Mouse (Mus musculus) heart, embryonic 12.5 days (tissue): ENCODE results near the gene Ddx27. TPM values are rescaled to one million over a fixed set of nuclear protein-coding genes. Genes with fewer than 3 reads are reported as not detected.

Experiments
- ATAC-seq: fragments of 200-750 bp; cut with Nextera tagmentation; 2 replicates; pipeline ENCODE4 v1.8.0; 2017; ENCODE audit warnings: moderate TSS enrichment, moderate library complexity; ENCODE audit not compliant: insufficient number of reproducible peaks, low FRiP score
- H3K27ac ChIP-seq: fragments of 300-500 bp; sonication (generic); 2 replicates; pipeline ENCODE4 v1.5.1; 2016; ENCODE audit warnings: mild to moderate bottlenecking, moderate library complexity; ENCODE audit not compliant: poor library complexity, severe bottlenecking
- H3K27me3 ChIP-seq: fragments of 300-500 bp; sonication (generic); replicated peaks from 2 replicates; pipeline ENCODE4 v1.6.1; 2016; ENCODE audit warnings: mild to moderate bottlenecking, moderate library complexity
- H3K36me3 ChIP-seq: fragments of 300-500 bp; sonication (generic); 2 replicates; pipeline ENCODE4 v1.6.1; 2016; ENCODE audit warnings: mild to moderate bottlenecking, moderate library complexity
- H3K4me1 ChIP-seq: fragments of 300-500 bp; sonication (generic); replicated peaks from 2 replicates; pipeline ENCODE4 v1.6.1; 2016; ENCODE audit warnings: mild to moderate bottlenecking
- H3K4me2 ChIP-seq: fragments of 300-500 bp; sonication (generic); 2 replicates; pipeline ENCODE4 v1.6.1; 2016; ENCODE audit warnings: mild to moderate bottlenecking, moderate library complexity
- H3K4me3 ChIP-seq: fragments of 300-500 bp; sonication (generic); 2 replicates; pipeline ENCODE4 v1.5.1; 2016; ENCODE audit warnings: mild to moderate bottlenecking
- H3K9ac ChIP-seq: fragments of 300-500 bp; sonication (generic); 2 replicates; pipeline ENCODE4 v1.6.1; 2016; ENCODE audit warnings: mild to moderate bottlenecking, moderate library complexity
- H3K9me3 ChIP-seq: fragments of 300-500 bp; sonication (generic); replicated peaks from 2 replicates; pipeline ENCODE4 v1.6.1; 2016; ENCODE audit warnings: mild to moderate bottlenecking, moderate library complexity
- whole genome bisulfite sequencing: fragments of 180-500 bp; shearing (Covaris S2); methylation state at CpG from one replicate; pipeline ENCODE4 v1.1.7; 2016; 5-methylcytosine and 5-hydroxymethylcytosine counted together
- polyA plus RNA-seq: library from polyadenylated mRNA; unstranded; fragments of >200 nt; fragmentation: Nextera tagmentation; extraction: Ambion mirVana; gene quantifications from 2 replicates; pipeline ENCODE4 v1.2.1, GENCODE M21; 2016

The Ddx27 gene
- polyA plus RNA-seq, 1 experiment from 2014 or later, result 33.7 TPM

DNA sequence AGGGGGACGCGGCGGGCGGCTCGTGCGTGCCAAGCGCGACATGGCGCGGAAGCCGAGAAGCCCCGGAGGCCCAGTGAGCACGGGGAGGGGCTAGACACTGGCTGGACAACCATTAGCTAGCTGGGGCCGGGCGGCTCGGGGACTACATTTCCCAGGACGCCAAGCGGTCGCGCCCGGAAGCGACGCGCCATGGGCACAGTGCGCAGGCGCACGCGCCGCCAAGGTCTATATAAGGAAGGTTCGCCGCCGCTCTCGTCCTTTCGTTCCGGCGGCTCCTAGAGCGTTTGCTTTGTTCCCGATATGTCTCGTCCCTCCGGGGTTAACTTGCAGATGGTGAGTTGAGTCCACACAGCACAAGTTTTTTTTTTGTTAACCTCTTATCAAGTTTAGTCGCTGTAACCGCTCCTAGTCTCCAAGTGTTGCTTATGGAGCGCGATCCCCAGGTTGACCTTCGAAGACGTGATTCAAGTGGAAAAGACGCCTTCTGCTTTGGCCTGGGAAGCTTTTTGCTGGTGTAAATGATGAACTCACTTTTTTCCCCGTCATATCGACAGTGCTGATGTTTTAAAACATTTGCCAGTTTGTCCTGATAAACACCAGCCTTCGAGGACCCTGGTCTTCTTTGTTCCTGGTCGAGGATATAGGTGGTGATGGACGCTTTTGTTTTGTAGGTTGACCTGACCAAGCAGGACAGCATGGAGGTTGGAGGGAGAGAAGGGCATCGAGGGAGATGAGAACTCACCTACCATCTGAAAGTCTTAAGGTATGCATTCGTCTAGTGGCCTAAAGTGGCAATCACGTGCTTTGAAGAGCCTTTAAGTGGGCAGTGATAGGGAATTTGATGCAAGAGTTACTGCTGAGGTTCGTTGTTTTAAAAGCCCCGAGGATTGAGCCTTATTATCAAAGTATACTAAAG, 48.2 kb downstream of the Ddx27 start, which contains the start of gene Znfx1:
Gene Znfx1, minus strand, starts transcription at position 51 of the 916 bp plus-strand sequence.
- Histone ChIP-seq H3K4me2 (peak within 1 kb of the TSS; percentile 93), H3K27me3 (no peaks in the 10 kb centered on the region), H3K27ac (peak within 1 kb of the TSS; percentile 96), H3K4me3 (peak within 1 kb of the TSS; percentile 89), H3K4me1 (peaks cover 29% of the 10 kb centered on the region), H3K36me3 (peaks cover 31% of the 10 kb centered on the region), H3K9me3 (no peaks in the 10 kb centered on the region), H3K9ac (peak within 1 kb of the TSS; percentile 98)
- peak; percentile 95 for ATAC-seq
- WGBS, result under 1% methylated on average over 57 of the region's 57 CpGs

DNA sequence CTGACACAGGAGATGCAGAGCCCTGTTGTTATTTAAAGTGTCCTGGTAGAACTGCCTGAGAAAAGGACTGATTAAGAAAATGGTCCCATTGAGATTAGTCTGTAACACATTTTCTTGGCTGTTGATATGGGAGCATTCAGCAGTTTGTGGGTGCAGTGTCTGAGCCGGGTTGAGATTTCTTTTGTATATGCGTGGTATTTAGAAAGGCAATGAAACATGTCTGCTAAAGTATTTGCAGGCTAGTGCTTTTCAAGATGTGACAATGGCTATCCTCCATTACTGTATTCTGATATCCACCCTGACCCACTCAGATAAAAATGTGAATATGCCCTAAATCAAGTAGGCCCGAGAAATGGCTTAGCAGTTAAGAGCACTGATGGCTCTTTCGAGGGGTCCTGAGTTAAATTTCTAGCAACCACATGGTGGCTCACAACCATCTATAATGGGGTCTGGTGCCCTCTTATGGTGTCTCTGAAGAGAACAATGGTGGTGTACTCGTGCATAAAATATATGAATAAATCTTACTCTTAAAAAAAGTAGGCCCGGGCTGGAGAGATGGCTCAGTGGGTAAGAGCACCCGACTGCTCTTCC, 49.0 kb downstream of the Ddx27 start:
- WGBS, result 4% methylated on average over 7 of the region's 7 CpGs
- ATAC-seq, result no peak
- H3K4me3 ChIP-seq, result peak overlapping the region; percentile 89

DNA sequence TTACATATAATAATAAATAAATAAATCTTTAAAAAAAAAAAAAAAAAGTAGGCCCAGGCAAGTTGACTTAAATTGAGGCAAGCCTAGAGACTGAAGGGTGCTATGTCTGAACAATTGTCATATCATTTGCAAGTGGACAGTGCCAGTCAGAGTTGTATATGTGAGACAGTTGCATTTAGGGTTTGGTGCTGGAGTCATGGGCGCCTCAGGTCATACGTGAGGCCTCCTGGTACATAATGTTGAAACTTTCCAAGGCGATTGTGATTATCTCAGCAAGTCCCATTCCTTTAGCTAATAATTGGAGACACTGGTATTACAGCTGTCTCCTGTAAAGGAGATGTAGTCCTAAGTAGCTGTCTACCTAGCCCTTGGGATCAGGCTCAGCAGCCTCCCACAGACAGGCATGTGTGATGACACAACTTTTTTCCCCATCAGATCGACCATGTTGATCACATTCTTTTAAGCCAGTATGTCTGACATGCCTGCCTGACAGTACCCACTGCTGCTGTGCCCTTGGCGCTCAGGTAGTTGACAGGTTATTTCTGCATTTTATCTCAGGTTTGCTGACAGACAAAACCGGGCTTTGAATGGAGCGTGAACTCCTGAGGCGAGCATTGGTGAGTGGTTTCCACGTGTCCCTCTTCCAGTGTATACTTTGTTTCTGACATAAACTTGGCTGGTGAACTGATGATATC, 49.8 kb downstream of the Ddx27 start:
- Histone ChIP-seq H3K27ac (peak overlapping the region; percentile 15; the same call in 1 of the 2 replicates), H3K36me3 (peaks cover 25% of the 10 kb centered on the region), H3K9ac (peak overlapping the region; percentile 67), H3K27me3 (no peaks in the 10 kb centered on the region), H3K4me3 (peak overlapping the region; percentile 89), H3K4me1 (peaks cover 29% of the 10 kb centered on the region), H3K4me2 (peak overlapping the region; percentile 93), H3K9me3 (no peaks in the 10 kb centered on the region)
- no peak for ATAC-seq
- 30% methylated on average over 9 of the region's 9 CpGs for WGBS

More for the DNA sequence above, 49.0 kb downstream of the Ddx27 start:
- Histone ChIP-seq H3K27ac (peak overlapping the region; percentile 90), H3K9me3 (no peaks in the 10 kb centered on the region), H3K27me3 (no peaks in the 10 kb centered on the region), H3K9ac (peak overlapping the region; percentile 98), H3K4me1 (peaks cover 29% of the 10 kb centered on the region), H3K36me3 (peaks cover 29% of the 10 kb centered on the region), H3K4me2 (peak overlapping the region; percentile 93)

GRCm38 (mm10) chr2:167066031-167066430, 51.0 kb downstream of the Ddx27 start:
- no peaks in the 10 kb centered on the region for H3K27me3 ChIP-seq
- H3K36me3 ChIP-seq, result peaks cover 22% of the 10 kb centered on the region
- no peak overlapping the region for H3K4me2 ChIP-seq
- 0 out of 2 replicates have a peak overlapping the region, but pooled peaks have one; percentile 1 for H3K9ac ChIP-seq
- H3K4me1 ChIP-seq, result peaks cover 33% of the 10 kb centered on the region
- WGBS, result 70% methylated on average over 1 of the region's 1 CpGs
- no peak overlapping the region for H3K27ac ChIP-seq
- no peak overlapping the region for H3K4me3 ChIP-seq
- H3K9me3 ChIP-seq, result no peaks in the 10 kb centered on the region
- ATAC-seq, result no peak

- 30% methylated on average over 6 of the region's 6 CpGs for WGBS
- Histone ChIP-seq H3K4me1 (peaks cover 28% of the 10 kb centered on the region), H3K27me3 (no peaks in the 10 kb centered on the region), H3K9me3 (no peaks in the 10 kb centered on the region), H3K36me3 (peaks cover 22% of the 10 kb centered on the region), H3K4me2 (no peak overlapping the region), H3K4me3 (no peak overlapping the region), H3K27ac (no peak overlapping the region), H3K9ac (no peak overlapping the region)
- no peak for ATAC-seq
Observed at GRCm38 (mm10) chr2:167066528-167067516, 51.8 kb downstream of the Ddx27 start.

DNA sequence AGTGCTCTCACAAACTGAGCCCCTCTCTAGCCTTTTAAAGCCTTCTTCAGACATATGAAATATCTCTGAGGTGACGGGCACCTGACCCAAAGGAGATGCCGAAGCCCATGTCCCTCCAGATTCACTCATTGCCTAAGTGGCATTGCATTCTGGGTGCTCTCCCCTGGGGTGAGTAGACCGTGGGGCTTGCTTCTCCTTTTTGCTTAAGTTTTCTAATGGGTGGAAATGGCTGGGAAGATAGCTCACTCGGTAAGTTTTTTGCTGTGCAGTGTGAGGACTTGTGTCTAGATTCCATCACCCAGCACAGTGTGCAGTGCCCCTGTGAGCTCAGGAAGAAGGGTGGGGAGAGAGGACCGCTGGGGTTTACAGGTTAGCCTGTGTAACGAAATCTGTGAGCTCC, 52.6 kb downstream of the Ddx27 start:
- Histone ChIP-seq H3K4me1 (peaks cover 27% of the 10 kb centered on the region), H3K4me3 (no peak overlapping the region), H3K36me3 (peaks cover 22% of the 10 kb centered on the region), H3K9ac (no peak overlapping the region), H3K9me3 (no peaks in the 10 kb centered on the region), H3K27me3 (no peaks in the 10 kb centered on the region), H3K27ac (no peak overlapping the region), H3K4me2 (no peak overlapping the region)
- ATAC-seq, result no peak
- 52% methylated on average over 6 of the region's 6 CpGs for WGBS

DNA sequence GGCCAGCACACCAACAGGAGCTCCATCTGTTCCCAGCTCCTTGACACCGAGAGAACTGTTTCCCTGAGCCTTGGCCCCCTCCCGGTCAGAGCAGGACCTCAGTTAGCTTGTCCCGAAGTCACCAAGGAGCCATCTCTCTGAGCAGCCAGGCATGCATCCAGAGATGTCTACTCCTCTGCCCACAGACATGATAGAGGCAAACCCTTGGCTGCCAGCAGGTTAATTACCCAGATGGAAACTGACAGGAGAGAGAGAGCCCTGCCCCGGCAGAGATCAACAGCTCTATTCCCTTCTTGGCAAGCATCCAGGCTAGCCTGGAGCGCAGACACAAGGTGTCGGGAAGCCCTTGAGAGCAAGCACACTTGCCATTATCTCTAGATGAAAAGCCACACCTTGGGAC, 55.3 kb downstream of the Ddx27 start:
- WGBS, result 42% methylated on average over 6 of the region's 6 CpGs
- Histone ChIP-seq H3K4me3 (no peak overlapping the region), H3K4me2 (no peak overlapping the region), H3K27me3 (no peaks in the 10 kb centered on the region), H3K27ac (no peak overlapping the region), H3K36me3 (peaks cover 9% of the 10 kb centered on the region), H3K9me3 (no peaks in the 10 kb centered on the region), H3K9ac (no peak overlapping the region), H3K4me1 (peaks cover 18% of the 10 kb centered on the region)
- ATAC-seq, result no peak

GRCm38 (mm10) chr2:167071266-167071640, 56.3 kb downstream of the Ddx27 start:
- Histone ChIP-seq H3K27ac (no peak overlapping the region), H3K4me1 (peaks cover 16% of the 10 kb centered on the region), H3K9me3 (no peaks in the 10 kb centered on the region), H3K27me3 (no peaks in the 10 kb centered on the region), H3K4me2 (peak overlapping the region; percentile 70), H3K9ac (peak overlapping the region; percentile 40; the same call in 1 of the 2 replicates), H3K36me3 (peaks cover under 1% of the 10 kb centered on the region; the same call in 1 of the 2 replicates), H3K4me3 (peak overlapping the region; percentile 48)
- 21% methylated on average over 12 of the region's 12 CpGs for WGBS
- 0 out of 2 replicates have a peak, but pooled peaks have one; percentile 1 for ATAC-seq

GRCm38 (mm10) chr2:167071641-167072601, 56.9 kb downstream of the Ddx27 start:
- H3K9ac ChIP-seq, result peak overlapping the region; percentile 40; the same call in 1 of the 2 replicates
- H3K9me3 ChIP-seq, result no peaks in the 10 kb centered on the region
- H3K27ac ChIP-seq, result no peak overlapping the region
- H3K27me3 ChIP-seq, result 0 out of 2 replicates have a peak, but pooled peaks cover under 1% of the 10 kb centered on the region
- peaks cover 16% of the 10 kb centered on the region for H3K4me1 ChIP-seq
- ATAC-seq, result peak; percentile 92
- H3K36me3 ChIP-seq, result no peaks in the 10 kb centered on the region
- peak overlapping the region; percentile 70 for H3K4me2 ChIP-seq
- H3K4me3 ChIP-seq, result peak overlapping the region; percentile 48
- WGBS, result 9% methylated on average over 22 of the region's 22 CpGs
